ENCODE assay signal across 8 mouse cellular contexts in the genomic region with DNA sequence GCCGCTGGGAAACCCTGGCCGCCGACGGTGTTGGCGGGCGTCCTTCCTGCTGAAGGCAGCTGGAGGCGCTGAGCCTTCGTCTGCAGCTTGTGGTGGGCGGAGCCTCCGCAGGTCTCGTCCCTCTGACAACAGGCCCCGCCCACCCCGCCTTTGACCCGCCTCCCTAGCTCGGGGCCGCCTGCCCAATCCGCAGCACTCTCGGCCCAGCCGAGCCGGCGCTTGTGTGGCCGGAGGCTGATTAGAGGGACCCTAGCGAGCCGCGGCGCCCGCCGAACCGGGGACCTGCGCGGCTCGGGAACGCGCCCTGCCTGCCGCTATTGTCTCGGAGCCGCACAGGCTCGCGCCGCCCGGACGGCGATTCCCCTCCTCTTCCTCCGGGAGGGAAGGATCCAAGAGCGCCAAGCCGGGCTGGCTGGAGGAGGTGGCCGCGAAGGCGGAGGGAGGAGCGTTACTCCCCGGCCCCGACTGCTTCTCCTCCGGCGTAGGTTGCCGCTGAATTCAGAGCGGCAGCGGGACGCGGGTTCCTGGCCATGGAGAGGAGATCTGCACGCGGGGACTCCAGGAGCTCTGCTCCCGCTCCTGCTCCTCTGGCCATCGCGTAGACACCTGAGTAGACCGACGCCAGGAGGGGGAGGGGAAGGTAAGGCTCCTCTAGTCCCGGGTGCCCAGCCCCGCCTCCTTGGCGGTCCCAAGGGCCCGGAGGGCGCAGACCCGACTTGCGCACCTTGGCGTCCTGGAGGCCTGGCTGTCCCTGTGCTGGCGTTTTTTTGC. TPM values are rescaled to one million over a fixed set of nuclear protein-coding genes. Genes with fewer than 3 reads are reported as not detected.
A peak's percentile ranks its signal among the peaks of the same experiment; 100 is the strongest.
DNase-seq lines count a peak whose midpoint lies in the region; ATAC-seq and TF ChIP-seq lines count a peak whose summit lies in the region.

A gene (plus strand): TSS at position 196 of the 771 bp plus-strand sequence.

- H3K9ac ChIP-seq in forebrain, embryonic 11.5 days (ENCODE audit: low read length) = peak within 1 kb of the TSS; percentile 76
- peak within 1 kb of the TSS; percentile 77 for H3K9ac ChIP-seq in heart, embryonic 16.5 days (ENCODE audit: low read length)
- H3K9ac ChIP-seq in liver, embryonic 14.5 days (replicated peaks) = peak within 1 kb of the TSS; percentile 64
- H3K9ac ChIP-seq in stomach, embryonic 15.5 days = peak within 1 kb of the TSS; percentile 43; the same call in 1 of the 2 replicates

- ATAC-seq in forebrain, embryonic 11.5 days (replicated peaks; ENCODE audit: low FRiP score) = peak; percentile 96
- peak; percentile 95 for ATAC-seq in heart, embryonic 16.5 days (replicated peaks; ENCODE audit: extremely low read depth, insufficient read depth, low FRiP score)
- ATAC-seq in liver, embryonic 14.5 days (ENCODE audit: insufficient read depth) = peak; percentile 98
- ATAC-seq in stomach, embryonic 15.5 days (ENCODE audit: insufficient read depth, low FRiP score, low read depth) = peak; percentile 97

- peaks cover 66% of the 10 kb centered on the region for H3K4me1 ChIP-seq in E14TG2a.4 (replicated peaks; ENCODE audit: low read depth, low read length)
- H3K4me1 ChIP-seq in forebrain, embryonic 11.5 days (replicated peaks; ENCODE audit: control insufficient read depth, insufficient read depth, low read length) = peaks cover 17% of the 10 kb centered on the region
- peaks cover 48% of the 10 kb centered on the region for H3K4me1 ChIP-seq in heart, embryonic 16.5 days (ENCODE audit: control insufficient read depth, insufficient read depth, low read length)
- no peaks in the 10 kb centered on the region for H3K4me1 ChIP-seq in liver, embryonic 14.5 days (replicated peaks; ENCODE audit: control insufficient read depth in 2 of 2, insufficient read depth in 2 of 2, low read length in 1 of 2)
- H3K4me1 ChIP-seq in stomach, embryonic 15.5 days = peaks cover 15% of the 10 kb centered on the region; the same call in 1 of the 2 replicates

- no peak for TF ChIP-seq EP300 in liver, embryonic 14.5 days (IDR thresholded peaks at IDR 0.05; ENCODE audit: low read depth)

- peak within 1 kb of the TSS; percentile 98 for H3K4me3 ChIP-seq in E14TG2a.4 (replicated peaks; ENCODE audit: low read length)
- H3K4me3 ChIP-seq in forebrain, embryonic 11.5 days (ENCODE audit: low read depth, low read length) = peak within 1 kb of the TSS; percentile 82
- H3K4me3 ChIP-seq in heart, embryonic 16.5 days (ENCODE audit: low read length) = peak within 1 kb of the TSS; percentile 64
- H3K4me3 ChIP-seq in liver, embryonic 14.5 days (ENCODE audit: insufficient read depth in 1 of 2, low read depth in 2 of 2, low read length in 2 of 2) = peak within 1 kb of the TSS; percentile 71 to 81
- peak within 1 kb of the TSS; percentile 70 for H3K4me3 ChIP-seq in stomach, embryonic 15.5 days (replicated peaks)

- DNase-seq in c-Kit-positive CD71-positive TER-119-negative erythroid progenitor cells, embryonic 14.5 days (ENCODE audit: low read depth) = peak; percentile 81
- DNase-seq in forebrain, embryonic 11.5 days (ENCODE audit: low spot score) = peak; percentile 99
- peak; percentile 99 for DNase-seq in kidney, postnatal 25 days
- DNase-seq in liver, embryonic 14.5 days (ENCODE audit: low read depth in 3 of 3, low spot score in 3 of 3) = peak; percentile 80 to 83 (median 81)
- peak; percentile 97 for DNase-seq in neural tube, embryonic 10.5 days (ENCODE audit: extremely low spot score, low spot score)

- H3K9me3 ChIP-seq in E14TG2a.4 (ENCODE audit: low read length) = no peaks in the 10 kb centered on the region
- H3K9me3 ChIP-seq in forebrain, embryonic 11.5 days (ENCODE audit: control insufficient read depth, low read length) = no peaks in the 10 kb centered on the region
- no peaks in the 10 kb centered on the region for H3K9me3 ChIP-seq in heart, embryonic 16.5 days (replicated peaks; ENCODE audit: control insufficient read depth, low read length)
- no peaks in the 10 kb centered on the region for H3K9me3 ChIP-seq in liver, embryonic 14.5 days (ENCODE audit: control insufficient read depth, low read length)
- no peaks in the 10 kb centered on the region for H3K9me3 ChIP-seq in stomach, embryonic 15.5 days

- TF ChIP-seq CTCF in E14TG2a.4 (conservative IDR thresholded peaks at IDR 0.05; ENCODE audit: low read length) = no peak
- peak; percentile 78 for TF ChIP-seq CTCF in liver, embryonic 14.5 days (IDR thresholded peaks at IDR 0.05; ENCODE audit: low read depth)

- H3K27me3 ChIP-seq in E14TG2a.4 (ENCODE audit: insufficient read depth, low read length) = peaks cover 8% of the 10 kb centered on the region; the same call in 1 of the 2 replicates
- H3K27me3 ChIP-seq in forebrain, embryonic 11.5 days (ENCODE audit: control insufficient read depth, insufficient read depth, low read length) = no peaks in the 10 kb centered on the region
- no peaks in the 10 kb centered on the region for H3K27me3 ChIP-seq in heart, embryonic 16.5 days (ENCODE audit: control insufficient read depth, insufficient read depth, low read length)
- H3K27me3 ChIP-seq in liver, embryonic 14.5 days (ENCODE audit: control insufficient read depth, insufficient read depth, low read length) = peaks cover 8% of the 10 kb centered on the region
- H3K27me3 ChIP-seq in stomach, embryonic 15.5 days (replicated peaks) = no peaks in the 10 kb centered on the region

- H3K4me2 ChIP-seq in forebrain, embryonic 11.5 days (ENCODE audit: low read depth, low read length, severe bottlenecking) = peak within 1 kb of the TSS; percentile 88
- H3K4me2 ChIP-seq in heart, embryonic 16.5 days (ENCODE audit: low read depth, low read length) = peak within 1 kb of the TSS; percentile 71
- peak within 1 kb of the TSS; percentile 85 for H3K4me2 ChIP-seq in liver, embryonic 14.5 days (ENCODE audit: low read depth)
- H3K4me2 ChIP-seq in stomach, embryonic 15.5 days = peak within 1 kb of the TSS; percentile 66

- H3K27ac ChIP-seq in forebrain, embryonic 11.5 days (ENCODE audit: low read depth, low read length) = peak within 1 kb of the TSS; percentile 86
- H3K27ac ChIP-seq in heart, embryonic 16.5 days (ENCODE audit: low read length) = peak within 1 kb of the TSS; percentile 78
- H3K27ac ChIP-seq in liver, embryonic 14.5 days = no peak within 1 kb of the TSS
- H3K27ac ChIP-seq in stomach, embryonic 15.5 days = peak within 1 kb of the TSS; percentile 91

- under 1% methylated on average over 72 of the region's 75 CpGs for WGBS in forebrain, embryonic 11.5 days
- under 1% methylated on average over 69 of the region's 75 CpGs for WGBS in heart, embryonic 16.5 days
- under 1% methylated on average over 72 of the region's 75 CpGs for WGBS in liver, embryonic 14.5 days (ENCODE audit: insufficient replicate concordance)
- under 1% methylated on average over 64 of the region's 75 CpGs for WGBS in stomach, embryonic 15.5 days

- H3K36me3 ChIP-seq in E14TG2a.4 (ENCODE audit: insufficient read depth, low read length) = peaks cover 31% of the 10 kb centered on the region
- H3K36me3 ChIP-seq in forebrain, embryonic 11.5 days (ENCODE audit: control insufficient read depth, insufficient read depth, low read length) = no peaks in the 10 kb centered on the region
- H3K36me3 ChIP-seq in heart, embryonic 16.5 days (ENCODE audit: control insufficient read depth, insufficient read depth) = no peaks in the 10 kb centered on the region; the same call in 1 of the 2 replicates
- no peaks in the 10 kb centered on the region for H3K36me3 ChIP-seq in liver, embryonic 14.5 days (replicated peaks; ENCODE audit: control insufficient read depth, insufficient read depth, low read depth)
- no peaks in the 10 kb centered on the region for H3K36me3 ChIP-seq in stomach, embryonic 15.5 days

RNA-seq across cellular contexts. Expression of the gene that starts here (rescaled TPM):
- 75.4 and 77.2 TPM in 2 replicates for polyA plus RNA-seq in forebrain, embryonic 11.5 days (2014; fragmentation: Nextera tagmentation; extraction: Ambion mirVana)
- 36.4 and 40.1 TPM in 2 replicates for polyA plus RNA-seq in heart, embryonic 16.5 days (2015; fragmentation: Nextera tagmentation; extraction: Ambion mirVana)
- 2.4 and 3.0 TPM in 2 replicates for polyA plus RNA-seq in liver, embryonic 14.5 days (2012; rRNA removed)
- 6.0 and 6.7 TPM in 2 replicates for polyA plus RNA-seq in liver, embryonic 14.5 days (2014; fragmentation: Nextera tagmentation; extraction: Ambion mirVana)
- 12.9 and 13.8 TPM in 2 replicates for polyA plus RNA-seq in stomach, embryonic 15.5 days (2015; fragmentation: Nextera tagmentation; extraction: Ambion mirVana)
